Mouse (Mus musculus): Measurements from ENCODE around the gene Btbd11.
A peak's percentile ranks its signal among the peaks of the same experiment; 100 is the strongest.

Btbd11 gene

DNA sequence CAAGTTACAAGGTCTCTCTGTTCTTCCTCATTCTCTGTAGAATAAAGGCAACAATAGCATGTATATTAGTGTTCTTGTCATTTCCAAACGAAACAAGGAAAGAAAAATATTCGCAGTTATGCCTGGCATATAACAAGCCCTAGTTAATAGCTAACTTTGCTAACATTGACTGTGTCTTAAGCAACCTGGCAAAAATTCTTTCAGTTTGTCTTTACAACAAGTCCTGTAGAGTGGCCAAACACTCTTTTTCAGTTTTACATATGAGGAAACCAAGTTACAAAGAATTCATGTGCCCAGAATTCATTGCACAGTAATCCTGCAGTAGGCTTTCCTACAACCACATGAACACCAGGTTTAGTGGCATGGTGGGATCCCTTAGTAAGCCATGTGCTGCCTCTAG is 203.4 kb downstream of the Btbd11 start:
- DNase-seq (ENCODE audit: low read depth, low spot score) = no peak

DNA sequence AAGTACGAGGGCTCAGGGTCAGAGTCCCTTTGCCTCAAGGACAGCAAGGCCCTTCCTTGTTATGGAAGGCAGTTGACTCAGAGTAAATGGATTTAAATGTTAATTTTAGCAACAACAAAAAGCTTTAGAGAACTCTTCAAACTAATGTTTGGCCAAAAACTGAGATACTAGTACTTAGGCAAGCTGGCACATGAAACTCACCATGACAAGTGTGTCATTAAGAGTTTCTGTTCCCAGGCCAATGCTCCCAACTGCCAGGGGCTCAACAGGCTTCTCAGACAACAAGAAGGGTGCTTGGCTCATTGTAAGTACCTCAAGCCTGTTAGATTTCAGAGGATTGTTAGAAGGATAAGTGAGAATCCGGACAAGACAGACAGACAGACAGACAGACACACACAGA is 204.7 kb downstream of the Btbd11 start:
- DNase-seq (ENCODE audit: low read depth, low spot score) = no peak

DNA sequence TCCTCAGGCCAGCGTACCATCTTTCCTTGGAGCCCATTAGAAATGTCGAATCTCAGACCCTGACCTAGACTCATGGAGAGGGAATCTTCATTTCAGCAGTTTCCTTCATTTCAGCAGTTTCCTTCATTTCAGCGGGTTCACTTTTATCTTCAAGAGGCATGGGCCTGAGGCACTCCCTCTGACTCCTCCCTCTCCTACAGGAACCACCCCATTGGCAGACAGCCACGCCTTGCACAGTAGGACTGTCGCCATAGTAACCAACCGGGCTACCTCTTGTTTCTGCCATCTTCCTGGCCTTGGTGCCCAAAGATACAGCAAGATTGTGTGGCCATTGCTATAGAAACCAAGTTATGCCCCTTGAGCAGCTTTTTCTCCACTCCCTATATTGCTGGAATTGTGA is 205.4 kb downstream of the Btbd11 start:
- peak; percentile 35 for DNase-seq (ENCODE audit: low read depth, low spot score)

DNA sequence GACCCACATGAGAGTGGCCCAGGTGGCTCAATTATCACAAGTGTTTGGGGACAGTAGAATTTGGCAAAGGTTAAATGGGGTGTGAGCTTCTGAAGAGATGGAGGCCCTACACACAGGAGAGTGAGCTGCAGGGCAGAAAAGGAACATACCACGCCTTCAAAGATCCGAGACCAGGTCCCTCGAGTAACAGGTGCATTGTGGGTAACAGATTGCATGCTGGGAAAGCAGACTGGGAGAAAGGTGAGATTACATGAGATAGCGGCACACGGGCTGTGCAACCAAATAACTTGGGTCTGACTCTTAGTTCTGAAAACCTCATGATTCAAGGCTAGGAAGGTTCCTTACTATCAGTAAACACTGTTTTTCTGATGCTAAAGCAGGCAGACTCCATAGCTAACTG is 209.7 kb downstream of the Btbd11 start:
- DNase-seq (ENCODE audit: low read depth, low spot score) = no peak

DNA sequence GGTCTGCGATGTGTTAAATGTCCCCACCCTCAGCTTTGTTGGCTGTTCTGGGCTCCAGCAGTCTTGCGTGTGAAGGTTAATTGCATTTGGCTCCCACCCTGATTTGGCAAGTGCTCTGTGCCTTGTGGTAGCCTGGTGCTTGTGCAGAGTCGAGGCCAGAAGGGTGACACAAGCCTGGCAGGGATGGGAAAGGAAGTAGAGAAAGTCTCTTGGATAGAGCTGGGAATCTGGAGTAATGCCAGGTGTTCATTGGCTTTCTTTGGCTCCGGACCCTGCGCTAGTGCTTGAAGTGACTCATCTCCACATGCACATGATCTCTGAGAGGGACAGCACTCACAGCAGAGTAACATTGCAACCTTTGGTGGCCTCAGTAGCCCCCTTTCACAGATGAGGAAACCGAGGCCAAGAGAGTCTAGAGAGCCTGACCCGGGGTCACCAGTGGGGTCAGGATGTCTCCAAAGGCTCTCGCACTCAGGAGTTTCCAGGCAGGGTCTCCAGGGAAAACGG is 211.5 kb downstream of the Btbd11 start:
- no peak for DNase-seq (ENCODE audit: low read depth, low spot score)

DNA sequence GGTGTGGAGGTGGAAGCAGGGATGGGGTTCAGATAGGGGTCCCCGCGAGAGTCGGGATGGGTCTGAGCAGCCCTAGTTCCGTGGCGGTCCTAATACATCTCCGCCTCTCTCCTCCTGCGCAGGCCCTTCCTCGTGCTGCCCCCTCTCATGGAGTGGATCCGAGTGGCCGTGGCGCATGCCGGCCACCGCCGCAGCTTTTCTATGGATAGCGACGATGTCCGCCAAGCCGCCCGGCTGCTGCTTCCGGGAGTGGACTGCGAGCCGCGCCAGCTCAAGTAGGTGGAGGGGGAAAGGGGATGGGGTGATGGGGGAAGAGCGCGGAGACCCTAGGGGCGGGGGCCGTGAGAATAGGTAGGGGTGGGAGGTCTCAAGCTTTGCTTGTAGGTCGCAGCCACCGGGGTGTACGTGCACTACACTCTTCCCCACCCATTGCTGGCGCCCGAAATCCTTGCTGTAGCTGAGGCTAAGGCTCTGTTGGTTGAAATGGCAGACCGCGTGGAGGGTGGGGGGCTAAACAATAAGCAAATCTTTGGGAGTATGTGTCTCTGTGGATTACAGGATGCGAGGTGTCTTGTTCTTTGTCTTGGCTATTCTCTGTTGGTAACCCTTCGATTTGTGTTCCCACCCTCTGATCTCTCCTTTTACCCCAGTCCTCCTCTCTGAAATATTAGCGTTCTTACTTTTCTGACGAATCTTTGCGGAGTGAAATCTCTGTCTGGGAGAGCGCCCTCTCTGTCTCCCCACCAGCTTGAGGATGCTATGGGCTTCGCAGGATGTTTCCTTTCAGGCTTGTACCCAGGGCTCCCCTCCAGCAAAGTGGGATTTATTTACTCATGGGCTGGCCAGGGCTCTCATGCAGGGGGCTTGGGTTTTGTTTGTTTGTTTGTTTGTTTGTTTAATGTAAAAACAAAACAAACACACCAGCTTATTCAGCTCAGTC is 212.3 kb downstream of the Btbd11 start:
- peak; percentile 43 for DNase-seq (ENCODE audit: low read depth, low spot score)

DNA sequence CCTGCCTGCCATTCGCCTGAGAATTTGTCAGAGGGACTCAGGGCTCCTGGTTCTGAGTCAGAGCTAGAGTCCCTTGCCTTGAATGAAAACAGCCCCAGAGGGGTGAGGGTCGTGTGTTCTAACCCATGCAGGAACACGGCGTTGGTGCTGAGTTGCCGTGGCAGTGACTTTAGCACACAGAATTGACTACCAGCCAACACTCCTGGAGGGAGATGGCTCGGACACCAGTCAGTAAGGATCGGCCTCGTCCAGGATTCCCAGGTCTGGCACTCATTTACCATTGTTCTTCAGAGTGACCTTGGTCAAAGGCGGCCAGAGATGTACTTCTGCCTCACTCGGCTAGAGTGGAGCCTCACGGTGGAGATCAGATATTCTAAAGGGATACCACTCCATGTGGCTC is 215.9 kb downstream of the Btbd11 start:
- DNase-seq (ENCODE audit: low read depth, low spot score) = no peak

DNA sequence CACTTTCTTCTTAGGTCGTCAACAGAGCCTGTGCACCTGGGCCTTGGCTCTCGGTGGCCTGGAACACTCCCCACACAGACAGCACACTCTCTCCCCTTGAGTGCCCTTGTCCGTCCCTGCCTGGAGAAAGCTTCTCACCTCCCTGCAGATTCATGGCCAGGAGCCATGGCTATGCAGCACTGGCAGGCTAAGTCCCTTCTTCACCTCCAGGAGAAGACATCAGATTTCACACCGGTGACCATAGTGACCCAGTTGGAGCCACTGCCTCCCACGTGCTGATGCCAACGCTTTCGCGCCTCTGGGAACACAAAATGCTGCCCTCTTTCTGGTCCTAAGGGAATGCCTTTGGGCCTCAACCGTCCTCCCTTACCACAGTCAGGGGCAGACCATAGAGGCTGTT is 217.9 kb downstream of the Btbd11 start:
- DNase-seq (ENCODE audit: low read depth, low spot score) = no peak

DNA sequence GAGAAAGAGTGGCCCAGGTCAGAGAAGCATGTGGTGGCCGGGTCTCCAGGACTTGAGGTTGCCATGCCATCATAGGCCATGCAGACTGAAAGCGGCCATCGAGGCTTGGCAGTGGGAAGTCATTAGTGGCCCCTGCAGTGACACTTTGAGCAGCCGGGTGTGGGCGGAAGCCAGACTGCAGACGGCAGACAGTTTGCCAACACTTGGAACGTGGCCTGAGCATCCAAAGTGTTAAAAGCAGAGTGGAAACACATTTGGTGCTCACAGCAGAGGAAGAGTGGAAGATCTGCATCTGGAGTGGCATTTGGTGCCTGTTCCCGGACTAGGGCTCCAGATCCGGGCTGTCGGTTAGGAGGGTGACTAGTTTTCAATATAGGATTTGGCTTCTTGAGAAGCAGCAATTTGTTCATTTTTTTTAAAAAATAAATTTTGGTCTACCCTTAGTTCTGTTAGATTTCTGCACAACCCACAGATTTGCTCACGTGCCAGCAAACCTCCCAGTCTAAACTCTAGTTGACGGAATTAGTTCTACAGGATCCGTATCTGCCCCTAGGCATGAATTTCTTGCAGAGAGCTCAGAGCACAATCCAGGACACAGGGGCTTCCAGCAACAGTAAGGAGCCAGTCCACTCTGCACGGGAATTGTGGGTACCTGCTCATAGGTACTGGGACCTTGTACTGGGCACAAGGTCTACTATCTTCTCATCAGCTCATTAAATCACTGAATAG is 222.1 kb downstream of the Btbd11 start:
- DNase-seq (ENCODE audit: low read depth, low spot score) = no peak

DNA sequence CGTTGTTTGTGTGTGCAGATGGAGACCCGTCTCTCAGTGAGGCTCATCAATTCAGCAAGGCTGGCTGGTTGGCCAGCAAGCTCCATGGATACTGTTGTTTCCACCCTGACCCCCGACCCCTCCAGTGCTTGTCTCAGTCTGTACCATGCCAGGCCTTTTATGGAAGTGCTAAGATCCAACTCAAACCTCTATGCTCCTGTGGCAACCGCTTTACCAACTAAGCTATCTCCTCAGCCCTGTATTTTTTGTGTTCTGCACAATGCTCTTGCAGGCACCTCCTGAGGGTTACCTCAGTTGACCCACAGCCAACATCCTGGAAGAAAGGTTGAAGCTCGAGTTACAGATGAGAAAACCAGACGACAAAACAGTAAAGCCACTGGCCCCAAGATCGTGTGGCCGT is 230.5 kb downstream of the Btbd11 start:
- peak; percentile 19 for DNase-seq (ENCODE audit: low read depth, low spot score)

DNA sequence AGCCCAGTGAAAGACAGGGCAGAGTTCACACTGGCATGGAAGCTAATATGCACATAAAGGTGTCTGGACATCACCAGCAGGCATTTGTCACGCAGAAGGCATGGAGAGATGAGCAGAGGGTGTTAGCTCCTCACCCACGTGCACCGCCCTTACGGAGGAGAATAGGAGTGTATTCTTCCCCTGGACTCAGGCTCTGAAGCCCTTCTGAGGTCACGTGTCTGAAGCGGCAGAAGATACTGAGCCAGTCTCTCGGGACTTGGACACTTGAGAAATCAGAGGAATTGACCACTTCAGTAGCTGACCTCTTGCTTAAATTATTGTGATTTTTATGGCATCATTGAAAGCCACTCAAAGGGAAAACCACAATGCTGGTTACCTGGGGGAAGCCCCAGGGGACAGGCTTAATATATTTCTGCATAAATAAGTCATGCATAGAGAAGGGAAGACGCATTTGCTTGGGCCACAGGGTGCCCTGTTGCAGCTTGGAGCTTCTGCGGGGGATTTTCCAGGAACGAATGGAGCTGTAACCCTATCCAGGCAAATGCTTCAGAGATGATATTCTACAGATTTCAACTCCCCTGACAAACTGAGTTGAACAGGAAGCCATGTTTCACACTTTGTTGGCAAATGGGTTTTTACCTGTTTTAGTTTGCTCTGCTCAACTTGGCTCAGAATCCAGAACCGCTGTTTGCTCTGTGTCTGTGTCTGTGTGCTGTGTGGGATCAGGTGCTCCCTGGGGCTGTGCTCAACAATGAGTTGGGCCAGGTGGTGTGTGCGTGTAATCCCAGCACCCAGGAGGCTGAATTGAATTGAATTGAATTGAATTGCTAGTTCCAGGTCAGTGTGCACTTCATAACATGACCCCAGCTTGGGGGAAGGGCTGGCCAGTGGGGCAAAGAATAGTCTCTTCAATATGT is 231.1 kb downstream of the Btbd11 start:
- DNase-seq (ENCODE audit: low read depth, low spot score) = peak; percentile 28

DNA sequence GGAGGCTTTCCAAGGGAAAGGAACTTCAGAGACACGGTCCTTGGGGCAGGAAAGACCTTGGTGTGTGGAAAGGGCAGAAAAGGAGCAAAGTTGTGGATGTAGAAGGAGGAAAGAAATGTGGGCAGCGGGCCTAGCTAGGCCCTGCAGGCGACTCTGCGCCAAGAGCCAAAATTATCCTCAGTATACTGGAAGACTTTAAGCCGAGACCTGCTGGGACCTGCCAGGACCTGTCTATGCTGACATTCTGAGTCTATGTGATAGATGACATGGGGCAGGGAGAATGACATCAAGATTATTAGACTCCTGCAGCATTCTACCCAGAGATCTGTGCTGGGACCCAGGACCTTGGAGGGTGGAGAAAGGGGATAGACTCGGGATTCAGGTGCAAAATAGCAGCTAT is 234.5 kb downstream of the Btbd11 start:
- no peak for DNase-seq (ENCODE audit: low read depth, low spot score)

DNA sequence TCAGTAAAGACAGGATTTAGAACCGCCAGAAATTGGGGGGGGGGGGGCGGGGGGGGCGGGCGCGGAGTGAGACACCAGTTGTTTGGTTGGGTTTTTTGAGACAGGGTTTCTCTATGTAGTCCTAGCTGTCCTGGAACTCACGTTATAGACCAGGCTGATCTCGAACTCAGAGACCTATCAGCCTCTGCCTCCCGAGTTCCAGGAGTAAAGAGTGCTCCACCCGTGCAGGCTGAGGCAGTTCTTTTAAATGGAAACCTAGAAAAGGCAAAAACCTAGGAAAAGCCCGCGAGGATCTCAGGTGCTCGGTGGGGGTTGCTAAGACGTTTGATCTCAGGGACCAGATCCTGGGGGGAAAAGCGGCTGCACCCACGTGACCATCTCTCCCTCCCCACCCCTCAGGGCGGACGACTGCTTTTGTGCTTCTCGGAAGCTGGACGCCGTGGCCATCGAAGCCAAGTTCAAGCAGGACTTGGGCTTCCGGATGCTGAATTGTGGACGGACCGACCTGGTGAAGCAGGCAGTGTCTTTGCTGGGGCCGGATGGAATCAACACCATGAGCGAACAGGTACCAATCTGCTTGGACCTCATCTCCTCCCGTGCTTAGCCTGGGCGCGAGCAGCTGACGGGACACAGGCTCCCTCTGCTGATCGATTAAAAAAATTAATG is 238.0 kb downstream of the Btbd11 start:
- peak; percentile 50 for DNase-seq (ENCODE audit: low read depth, low spot score)

DNA sequence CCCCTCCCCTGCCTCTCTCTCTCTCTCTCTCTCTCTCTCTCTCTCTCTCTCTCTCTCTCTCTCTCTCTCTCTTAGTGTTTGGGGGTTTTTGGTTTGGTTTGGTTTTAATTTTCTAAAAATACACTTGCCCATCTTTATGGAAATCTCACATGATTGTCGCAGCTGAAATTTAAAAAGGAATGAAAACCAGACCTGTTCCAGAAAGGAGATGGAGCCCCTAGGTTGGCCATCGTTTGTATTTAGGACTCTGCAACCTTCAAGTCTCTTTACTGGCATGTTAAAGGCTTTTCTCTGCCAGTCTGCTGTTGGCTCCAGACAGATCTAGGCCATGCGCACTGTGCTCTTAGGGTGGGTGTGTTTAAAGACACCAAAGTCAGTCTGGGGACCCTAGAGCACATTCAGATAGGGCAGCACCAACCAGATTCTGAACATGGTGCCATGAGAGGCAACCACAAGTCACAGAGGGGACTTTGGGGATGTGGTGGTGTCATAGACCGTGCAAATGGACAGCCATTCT is 238.6 kb downstream of the Btbd11 start:
- DNase-seq (ENCODE audit: low read depth, low spot score) = no peak

DNA sequence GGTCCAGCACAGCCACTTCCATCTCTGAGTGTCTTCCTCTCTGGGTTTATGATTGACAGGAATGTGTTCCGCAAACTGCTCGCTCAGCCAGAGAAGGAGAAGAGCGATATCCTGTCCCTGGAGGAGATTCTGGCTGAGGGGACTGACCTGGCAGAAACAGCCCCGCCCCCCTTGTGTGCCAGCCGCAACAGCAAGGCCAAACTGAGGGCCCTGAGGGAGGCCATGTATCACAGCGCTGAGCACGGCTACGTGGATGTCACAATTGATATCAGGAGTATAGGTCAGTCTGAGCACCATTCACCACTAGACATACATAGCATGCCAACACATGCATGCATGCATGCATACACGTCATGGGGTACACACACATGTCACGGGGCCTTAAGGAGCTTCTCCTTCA is 245.4 kb downstream of the Btbd11 start:
- no peak for DNase-seq (ENCODE audit: low read depth, low spot score)

DNA sequence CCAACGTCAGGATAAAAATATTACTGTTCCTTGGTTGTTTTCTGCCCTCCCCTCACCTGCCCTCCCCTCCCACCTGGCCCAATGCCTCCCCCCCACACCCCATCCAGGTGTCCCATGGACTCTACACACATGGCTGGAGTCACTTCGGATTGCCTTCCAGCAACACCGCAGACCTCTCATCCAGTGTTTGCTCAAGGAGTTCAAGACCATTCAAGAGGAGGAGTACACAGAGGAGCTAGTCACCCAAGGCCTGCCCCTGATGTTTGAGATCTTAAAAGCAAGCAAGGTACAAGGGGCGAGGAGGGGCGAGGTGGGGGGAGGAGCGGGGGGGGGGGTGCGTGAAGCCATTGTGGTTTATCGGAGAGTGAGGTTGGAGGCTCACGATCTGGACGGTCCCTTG is 247.0 kb downstream of the Btbd11 start:
- DNase-seq (ENCODE audit: low read depth, low spot score) = no peak

DNA sequence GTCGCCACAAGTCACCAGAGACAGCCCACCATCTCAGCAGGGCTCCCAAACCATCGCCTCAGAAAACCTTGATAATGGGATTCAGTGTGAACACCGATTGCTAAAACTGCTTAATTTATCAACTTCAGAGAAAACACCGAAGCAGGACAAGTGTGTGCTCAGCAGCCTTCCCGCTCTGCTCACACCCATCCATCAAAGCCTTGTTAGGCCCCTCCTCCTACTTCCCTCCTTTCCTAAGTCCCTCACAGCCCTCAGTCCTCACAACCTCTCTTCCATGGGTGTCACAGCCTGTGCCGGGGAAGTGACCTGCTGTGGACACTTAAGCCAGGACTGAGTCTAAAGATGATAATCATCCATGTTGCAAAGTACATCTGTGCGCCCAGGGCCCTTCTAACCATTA is 251.0 kb downstream of the Btbd11 start:
- no peak for DNase-seq (ENCODE audit: low read depth, low spot score)

DNA sequence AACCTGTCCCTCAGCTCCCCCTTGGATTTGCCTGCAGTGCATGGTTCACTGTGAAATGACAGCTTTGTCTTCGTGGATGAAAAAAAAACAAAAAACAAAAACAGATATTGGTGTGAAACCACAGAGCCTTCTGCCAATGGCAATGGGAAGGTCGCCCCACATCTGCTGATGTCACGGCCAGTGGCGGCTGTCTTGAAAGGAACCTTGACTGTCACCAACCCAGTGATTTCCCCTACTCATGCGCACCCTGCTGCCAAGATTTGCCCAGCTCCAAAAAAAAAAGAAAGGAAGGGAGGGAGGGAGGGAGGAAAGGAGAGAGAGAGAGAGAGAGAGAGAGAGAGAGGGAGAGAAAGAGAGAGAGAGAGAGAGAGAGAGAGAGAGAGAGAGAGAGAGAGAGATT is 251.5 kb downstream of the Btbd11 start:
- no peak for DNase-seq (ENCODE audit: low read depth, low spot score)

DNA sequence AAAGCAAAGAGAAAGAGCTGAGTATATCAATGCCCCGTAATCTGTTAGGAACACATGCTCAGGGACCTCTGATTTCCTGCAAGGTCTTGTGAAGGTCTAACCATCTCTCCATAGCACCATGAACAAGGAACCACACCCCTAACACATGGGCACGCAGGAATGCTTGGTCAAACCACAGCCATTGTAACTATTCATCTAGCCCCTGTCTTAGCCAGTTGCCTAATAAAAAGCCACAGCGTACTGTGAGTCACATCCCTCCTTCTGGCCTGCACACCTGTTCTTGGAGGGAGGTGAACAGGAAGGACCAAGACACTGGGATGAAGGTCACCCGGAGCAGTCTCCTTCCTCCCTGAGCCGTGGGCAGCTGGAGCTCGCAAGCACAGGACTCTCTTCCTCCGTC is 253.0 kb downstream of the Btbd11 start:
- DNase-seq (ENCODE audit: low read depth, low spot score) = no peak

DNA sequence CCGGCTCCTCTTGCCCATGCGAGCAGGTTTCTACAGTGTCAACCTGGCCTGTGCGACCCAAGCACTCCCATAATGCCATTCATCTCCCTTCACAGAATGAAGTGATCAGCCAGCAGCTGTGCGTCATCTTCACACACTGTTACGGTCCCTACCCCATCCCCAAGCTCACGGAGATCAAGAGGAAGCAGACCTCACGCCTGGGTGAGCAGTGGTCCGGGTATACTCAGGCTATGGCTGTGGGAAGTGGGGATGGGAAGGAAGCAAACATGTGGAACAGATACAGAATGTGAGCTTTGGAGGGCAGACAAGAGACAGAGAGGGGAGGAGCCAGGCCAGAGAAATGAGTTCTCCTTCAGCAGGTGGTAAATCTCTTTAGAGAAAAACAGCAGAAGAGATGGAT is 253.8 kb downstream of the Btbd11 start:
- DNase-seq (ENCODE audit: low read depth, low spot score) = no peak

DNA sequence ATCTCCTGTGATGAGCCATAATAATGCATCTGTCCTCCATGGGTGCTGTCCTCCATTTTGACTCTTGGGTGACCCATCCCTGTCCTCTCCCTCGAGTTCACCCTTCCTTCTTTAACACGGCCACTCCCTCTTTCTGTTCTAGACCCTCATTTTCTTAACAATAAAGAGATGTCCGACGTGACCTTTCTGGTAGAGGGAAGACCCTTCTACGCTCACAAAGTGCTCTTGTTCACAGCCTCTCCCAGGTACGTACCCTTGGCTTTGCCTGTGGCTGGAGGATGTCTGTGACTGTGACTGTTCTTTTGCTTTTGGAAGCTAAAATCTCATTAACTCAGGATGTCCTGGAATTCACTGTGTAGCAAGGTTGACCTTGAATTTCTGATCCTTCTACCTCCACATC is 258.7 kb downstream of the Btbd11 start:
- no peak for DNase-seq (ENCODE audit: low read depth, low spot score)

Data from mesoderm, embryonic 11.5 days (tissue).